Mouse (Mus musculus): Measurements from ENCODE around the gene Nap1l4.

The Nap1l4 gene

GRCm38 (mm10) chr7:143519333-143519732, 29.6 kb downstream of the Nap1l4 start:
- DNase-seq (ENCODE audit: low read depth, low spot score), result no peak

- no peak for DNase-seq (ENCODE audit: low read depth, low spot score)
These were observed 34.5 kb downstream of the Nap1l4 start for GRCm38 (mm10) chr7:143514416-143514768.

- no peak for DNase-seq (ENCODE audit: low read depth, low spot score)
These were observed 35.0 kb downstream of the Nap1l4 start for GRCm38 (mm10) chr7:143513763-143514415.

- no peak for DNase-seq (ENCODE audit: low read depth, low spot score)
These were observed 37.6 kb downstream of the Nap1l4 start for GRCm38 (mm10) chr7:143511335-143511712.

- DNase-seq (ENCODE audit: low read depth, low spot score), result no peak
These were observed 38.1 kb downstream of the Nap1l4 start for GRCm38 (mm10) chr7:143510593-143511334.

GRCm38 (mm10) chr7:143509566-143509965, 39.3 kb downstream of the Nap1l4 start:
- DNase-seq (ENCODE audit: low read depth, low spot score), result no peak

- DNase-seq (ENCODE audit: low read depth, low spot score), result peak; percentile 64
These were observed 42.2 kb downstream of the Nap1l4 start for GRCm38 (mm10) chr7:143506675-143507074.

GRCm38 (mm10) chr7:143506271-143506670, 42.6 kb downstream of the Nap1l4 start:
- DNase-seq (ENCODE audit: low read depth, low spot score), result no peak

- DNase-seq (ENCODE audit: low read depth, low spot score), result peak; percentile 72
These were observed 43.1 kb downstream of the Nap1l4 start for GRCm38 (mm10) chr7:143505823-143506222.

- no peak for DNase-seq (ENCODE audit: low read depth, low spot score)
These were observed 43.5 kb downstream of the Nap1l4 start for GRCm38 (mm10) chr7:143505411-143505810.

GRCm38 (mm10) chr7:143503926-143504325, 45.0 kb downstream of the Nap1l4 start:
- no peak for DNase-seq (ENCODE audit: low read depth, low spot score)

- no peak for DNase-seq (ENCODE audit: low read depth, low spot score)
These were observed 46.3 kb downstream of the Nap1l4 start, which contains the start of gene Phlda2 for GRCm38 (mm10) chr7:143502418-143503200. Phlda2 (minus strand) TSS chr7:143503150.

GRCm38 (mm10) chr7:143501643-143502417, 47.1 kb downstream of the Nap1l4 start:
- DNase-seq (ENCODE audit: low read depth, low spot score), result peak; percentile 63

GRCm38 (mm10) chr7:143500912-143501311, 48.0 kb downstream of the Nap1l4 start:
- no peak for DNase-seq (ENCODE audit: low read depth, low spot score)

- DNase-seq (ENCODE audit: low read depth, low spot score), result no peak
These were observed 50.3 kb downstream of the Nap1l4 start for GRCm38 (mm10) chr7:143498584-143498983.

GRCm38 (mm10) chr7:143495104-143495961, 53.6 kb downstream of the Nap1l4 start:
- DNase-seq (ENCODE audit: low read depth, low spot score), result no peak

- DNase-seq (ENCODE audit: low read depth, low spot score), result no peak
These were observed 55.2 kb downstream of the Nap1l4 start for GRCm38 (mm10) chr7:143493616-143494126.

- no peak for DNase-seq (ENCODE audit: low read depth, low spot score)
These were observed 59.2 kb downstream of the Nap1l4 start for GRCm38 (mm10) chr7:143489735-143490134.

- DNase-seq (ENCODE audit: low read depth, low spot score), result no peak
These were observed 66.4 kb downstream of the Nap1l4 start for GRCm38 (mm10) chr7:143482541-143482940.

GRCm38 (mm10) chr7:143481806-143482387, 67.0 kb downstream of the Nap1l4 start:
- no peak for DNase-seq (ENCODE audit: low read depth, low spot score)

Data from CD4-positive helper T cell, adult 2 months (primary cell).